Mouse (Mus musculus): ENCODE measurements around the gene Slc1a3.

- TF ChIP-seq CTCF (IDR thresholded peaks at IDR 0.05) = no peak
- no peak for TF ChIP-seq EP300 (IDR thresholded peaks at IDR 0.05; ENCODE audit: insufficient read depth, low read depth, low read length)
- no peak for TF ChIP-seq POLR2A (IDR thresholded peaks at IDR 0.05; ENCODE audit: insufficient read depth, low read depth, low read length)
Observed at GRCm38 (mm10) chr15:8588065-8588464, 122.5 kb downstream of the Slc1a3 start.

All from heart, adult 2 months (tissue).